Mouse (Mus musculus) heart, adult 8-10 months (tissue): ENCODE results near the gene Timeless. TPM values are rescaled to one million over a fixed set of nuclear protein-coding genes. Genes with fewer than 3 reads are reported as not detected.
"Not testable (repeated sequence)": the region's sequence is repeated elsewhere in the genome, so short reads cannot be mapped to it uniquely, and the experiment has no call there.

Experiments
- DNase-seq: peaks from one replicate; pipeline ENCODE4 v3.0.0; 2022; ENCODE audit warnings: low spot score
- total RNA-seq, 4 experiments: library from RNA; stranded (reverse); gene quantifications; 2 replicates each; pipeline ENCODE4 v1.2.4; 2022

Timeless gene
- total RNA-seq, 4 experiments from 2014 or later: 6.0 to 8.5 (median 7.7) TPM

GRCm38 (mm10) chr10:128255925-128256324, 24.1 kb downstream of the Timeless start:
- DNase-seq: no peak

GRCm38 (mm10) chr10:128256328-128256727, 24.5 kb downstream of the Timeless start:
- DNase-seq: no peak

DNA sequence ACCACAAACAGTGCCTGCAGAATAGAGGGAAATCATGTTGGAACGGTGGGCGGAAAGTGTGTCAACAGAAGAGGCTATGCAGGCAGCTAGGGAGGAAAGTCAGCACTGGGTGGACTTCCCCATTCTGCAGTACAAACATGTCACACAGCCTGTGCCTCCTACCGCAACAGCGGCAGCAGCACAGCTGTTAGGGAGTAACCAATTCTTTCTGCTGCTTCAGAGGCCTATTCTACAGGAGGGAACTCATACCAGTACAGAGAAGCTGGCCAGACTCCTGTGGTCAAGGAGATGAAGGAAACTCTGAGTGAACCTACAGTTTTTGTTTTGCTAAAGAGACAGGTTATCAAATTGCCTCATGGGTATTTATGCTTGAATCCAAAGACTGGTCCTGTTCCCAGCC, 27.1 kb downstream of the Timeless start:
- DNase-seq: no peak

- DNase-seq: no peak
Measured at GRCm38 (mm10) chr10:128259946-128260345, 28.1 kb downstream of the Timeless start.

DNA sequence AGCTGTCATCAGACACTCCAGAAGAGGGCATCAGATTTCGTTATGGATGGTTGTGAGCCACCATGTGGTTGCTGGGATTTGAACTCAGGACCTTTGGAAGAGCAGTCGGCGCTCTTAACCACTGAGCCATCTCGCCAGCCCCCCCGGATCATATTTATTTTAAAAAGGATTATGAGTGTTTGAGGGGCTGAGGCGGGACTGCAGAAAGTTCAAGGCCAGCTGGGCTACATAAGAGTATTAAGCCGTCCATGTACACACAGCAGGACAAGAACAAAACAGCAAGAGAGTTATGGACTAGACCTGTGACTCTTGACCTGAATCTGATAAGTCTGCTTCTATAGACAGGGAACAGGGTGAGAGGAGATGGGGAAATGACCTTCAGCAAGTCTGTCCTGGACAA, 28.5 kb downstream of the Timeless start:
- DNase-seq: not testable (repeated sequence)

GRCm38 (mm10) chr10:128262300-128262699, 30.4 kb downstream of the Timeless start:
- no peak for DNase-seq

DNA sequence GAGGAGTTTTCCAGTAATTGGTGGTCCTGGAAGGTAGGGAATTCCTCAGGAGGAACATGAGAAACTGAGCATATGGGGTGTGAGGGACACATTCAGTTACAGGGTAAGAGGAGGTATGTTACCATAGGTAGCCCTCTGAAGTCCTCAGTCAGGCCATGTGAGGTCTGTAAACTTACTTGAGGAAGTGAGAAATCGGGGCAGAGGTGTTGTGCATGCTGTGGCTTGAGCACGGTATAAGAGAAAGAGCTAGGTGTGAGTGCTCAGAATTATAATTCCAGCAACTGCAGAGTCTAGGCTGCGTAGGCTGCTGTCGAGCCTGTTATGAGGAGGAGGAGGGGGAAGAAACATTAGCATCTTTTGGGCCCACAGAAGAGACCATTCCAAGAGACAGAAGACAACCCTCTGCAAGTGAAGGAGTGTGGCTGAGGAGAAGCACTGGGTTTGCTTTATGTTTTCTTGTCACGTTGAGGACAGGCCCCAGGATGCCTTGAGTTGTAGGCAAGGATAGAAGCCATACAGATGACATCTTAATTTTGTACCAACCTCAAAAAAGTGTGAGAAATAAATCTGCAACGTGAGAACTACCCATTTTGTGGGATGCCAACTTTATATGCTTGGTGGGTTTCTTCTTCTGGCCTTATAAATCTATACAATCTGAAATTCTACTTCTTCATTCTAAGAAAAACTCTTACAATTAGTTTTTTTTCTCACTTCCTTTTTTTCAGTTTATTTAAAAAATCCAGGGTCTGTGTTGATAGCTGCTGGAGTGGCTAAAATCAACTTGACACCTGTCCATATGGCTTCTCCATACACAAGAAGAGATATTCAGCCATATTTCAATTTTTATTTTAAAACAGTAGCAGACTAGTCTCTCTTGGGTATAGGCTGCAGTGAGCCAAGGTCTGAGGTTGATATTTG, 31.8 kb downstream of the Timeless start:
- DNase-seq: no peak

- DNase-seq: no peak
Measured at GRCm38 (mm10) chr10:128268371-128268770, 36.5 kb downstream of the Timeless start, which contains the start of gene Apof. Apof (plus strand) TSS chr10:128268671.

GRCm38 (mm10) chr10:128269206-128269910, 37.5 kb downstream of the Timeless start:
- no peak for DNase-seq

GRCm38 (mm10) chr10:128270287-128270841, 38.5 kb downstream of the Timeless start, which contains the start of gene Stat2:
Stat2 (plus strand) TSS chr10:128270559.
- peak; percentile 98 for DNase-seq

GRCm38 (mm10) chr10:128270866-128271265, 39.0 kb downstream of the Timeless start:
- no peak for DNase-seq

- DNase-seq: no peak
Measured at GRCm38 (mm10) chr10:128271883-128272282, 40.0 kb downstream of the Timeless start.

- not testable (repeated sequence) for DNase-seq
Measured at GRCm38 (mm10) chr10:128272819-128273439, 41.1 kb downstream of the Timeless start.

DNA sequence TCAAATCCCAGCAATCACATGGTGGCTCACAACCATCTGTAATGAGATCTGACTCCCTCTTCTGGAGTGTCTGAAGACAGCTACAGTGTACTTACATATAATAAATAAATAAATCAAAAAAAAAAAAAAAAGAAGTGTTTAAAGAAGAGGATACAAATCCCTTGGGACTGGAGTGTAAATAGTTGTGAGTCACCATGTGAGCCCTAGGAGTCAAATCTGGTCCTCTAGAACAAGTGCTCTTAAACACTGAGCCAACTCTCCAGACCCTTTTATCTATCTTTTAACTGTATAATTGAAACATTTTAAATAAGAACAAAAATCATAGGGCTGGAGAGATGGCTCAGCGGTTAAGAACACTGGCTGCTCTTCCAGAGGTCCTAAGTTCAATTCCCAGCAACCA, 43.5 kb downstream of the Timeless start:
- DNase-seq: not testable (repeated sequence)

DNA sequence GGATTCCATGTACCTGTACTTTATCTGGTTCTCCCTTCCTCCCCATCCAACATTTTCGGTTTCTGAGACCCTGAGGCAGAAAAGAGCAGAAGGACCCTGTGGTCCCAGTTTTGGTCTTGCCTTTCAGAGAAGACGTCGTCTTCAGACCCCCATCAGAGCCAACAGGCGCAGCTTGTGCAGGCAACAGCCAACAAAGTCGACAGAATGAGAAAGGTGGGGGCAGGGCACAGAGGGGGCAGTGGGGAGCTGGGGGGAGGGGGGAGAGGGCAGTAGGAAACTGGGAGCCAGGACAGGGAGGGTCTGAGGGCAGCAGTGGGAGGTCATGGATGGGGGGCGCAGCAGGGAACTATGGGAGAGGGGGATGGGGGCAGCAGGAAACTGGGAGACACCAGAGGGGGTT, 46.3 kb downstream of the Timeless start:
- DNase-seq: no peak

DNA sequence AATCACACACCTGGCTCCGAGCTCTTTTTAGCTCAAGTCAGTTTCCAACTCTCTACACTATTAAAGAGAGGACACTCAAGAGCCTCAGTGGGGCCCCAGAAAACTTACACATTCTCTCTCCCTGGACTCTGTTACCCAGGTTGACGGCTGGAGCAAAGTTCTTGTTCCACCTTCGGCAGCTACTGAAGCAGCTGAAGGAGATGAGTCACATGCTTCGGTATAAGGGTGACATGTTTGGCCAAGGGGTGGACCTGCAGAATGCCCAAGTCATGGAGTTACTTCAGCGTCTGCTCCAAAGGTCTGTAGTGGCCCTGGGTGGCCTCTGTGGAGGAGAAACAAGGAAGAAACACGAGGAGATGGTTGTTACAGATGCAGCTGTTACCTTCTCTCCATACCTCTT, 49.1 kb downstream of the Timeless start:
- DNase-seq: no peak

- DNase-seq: no peak
Measured at GRCm38 (mm10) chr10:128281682-128282081, 49.8 kb downstream of the Timeless start.

- no peak for DNase-seq
Measured at GRCm38 (mm10) chr10:128282886-128283450, 51.1 kb downstream of the Timeless start.

GRCm38 (mm10) chr10:128283604-128284579, 52.0 kb downstream of the Timeless start:
- peak; percentile 63 for DNase-seq

DNA sequence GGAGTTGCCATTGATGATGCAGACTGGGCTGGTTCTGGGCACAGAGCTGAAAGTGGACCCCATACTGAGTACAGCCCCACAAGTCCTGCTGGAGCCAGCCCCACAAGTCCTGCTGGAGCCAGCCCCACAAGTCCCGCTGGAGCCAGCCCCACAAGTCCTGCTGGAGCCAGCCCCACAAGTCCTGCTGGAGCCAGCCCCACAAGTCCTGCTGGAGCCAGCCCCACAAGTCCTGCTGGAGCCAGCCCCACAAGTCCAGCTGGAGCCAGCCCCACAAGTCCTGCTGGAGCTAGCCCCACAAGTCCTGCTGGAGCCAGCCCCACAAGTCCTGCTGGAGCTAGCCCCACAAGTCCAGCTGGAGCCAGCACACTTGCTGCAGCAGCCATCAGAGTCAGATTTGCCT, 58.7 kb downstream of the Timeless start:
- peak; percentile 47 for DNase-seq
